Mouse (Mus musculus) forelimb bud, embryonic 11.5 days (tissue): ENCODE measurements around the gene Dlg2.

Experiments
- DNase-seq: peaks from one replicate; pipeline ENCODE4 v3.0.0-alpha.2; 2012; ENCODE audit warnings: low read depth, low spot score

Dlg2 gene

GRCm38 (mm10) chr7:91567423-91567822, 1091.0 kb downstream of the Dlg2 start:
- DNase-seq = no peak

GRCm38 (mm10) chr7:91570969-91571368, 1094.5 kb downstream of the Dlg2 start:
- no peak for DNase-seq

GRCm38 (mm10) chr7:91572666-91573065, 1096.2 kb downstream of the Dlg2 start:
- DNase-seq = no peak

- DNase-seq = no peak
Measured at GRCm38 (mm10) chr7:91573321-91573720, 1096.8 kb downstream of the Dlg2 start.

GRCm38 (mm10) chr7:91576216-91576615, 1099.7 kb downstream of the Dlg2 start:
- no peak for DNase-seq

GRCm38 (mm10) chr7:91582203-91582602, 1105.7 kb downstream of the Dlg2 start:
- DNase-seq = no peak

- no peak for DNase-seq
Measured at GRCm38 (mm10) chr7:91583566-91583965, 1107.1 kb downstream of the Dlg2 start.

GRCm38 (mm10) chr7:91591261-91592170, 1115.0 kb downstream of the Dlg2 start:
- no peak for DNase-seq

GRCm38 (mm10) chr7:91598549-91598948, 1122.1 kb downstream of the Dlg2 start:
- DNase-seq = no peak

GRCm38 (mm10) chr7:91601307-91601706, 1124.8 kb downstream of the Dlg2 start:
- DNase-seq = no peak

- DNase-seq = no peak
Measured at GRCm38 (mm10) chr7:91603561-91603960, 1127.1 kb downstream of the Dlg2 start.

GRCm38 (mm10) chr7:91653033-91653432, 1176.6 kb downstream of the Dlg2 start:
- DNase-seq = no peak

- no peak for DNase-seq
Measured at GRCm38 (mm10) chr7:91659498-91659897, 1183.0 kb downstream of the Dlg2 start.

GRCm38 (mm10) chr7:91672236-91673017, 1196.0 kb downstream of the Dlg2 start:
- no peak for DNase-seq

GRCm38 (mm10) chr7:91674401-91674800, 1197.9 kb downstream of the Dlg2 start:
- DNase-seq = no peak

- DNase-seq = no peak
Measured at GRCm38 (mm10) chr7:91677934-91678333, 1201.5 kb downstream of the Dlg2 start.

GRCm38 (mm10) chr7:91687930-91688329, 1211.5 kb downstream of the Dlg2 start:
- no peak for DNase-seq

GRCm38 (mm10) chr7:91689829-91690228, 1213.4 kb downstream of the Dlg2 start:
- no peak for DNase-seq

GRCm38 (mm10) chr7:91709853-91710252, 1233.4 kb downstream of the Dlg2 start:
- no peak for DNase-seq

- no peak for DNase-seq
Measured at GRCm38 (mm10) chr7:91711184-91711583, 1234.7 kb downstream of the Dlg2 start.

- no peak for DNase-seq
Measured at GRCm38 (mm10) chr7:91715776-91716175, 1239.3 kb downstream of the Dlg2 start.

- DNase-seq = no peak
Measured at GRCm38 (mm10) chr7:91716696-91717095, 1240.2 kb downstream of the Dlg2 start.

- no peak for DNase-seq
Measured at GRCm38 (mm10) chr7:91720318-91720717, 1243.8 kb downstream of the Dlg2 start.
